Mouse (Mus musculus) intestine, embryonic 16.5 days (tissue): ENCODE measurements around the gene Atp8b5. TPM values are rescaled to one million over a fixed set of nuclear protein-coding genes. Genes with fewer than 3 reads are reported as not detected.

Experiments used
- ATAC-seq: fragments of 200-750 bp; cut with Nextera tagmentation; 2 replicates; pipeline ENCODE4 v1.8.0; 2017; ENCODE audit warnings: moderate TSS enrichment, moderate library complexity
- H3K27ac ChIP-seq: fragments of 300-500 bp; sonication (generic); 2 replicates; pipeline ENCODE4 v1.5.1; 2014; ENCODE audit warnings: mild to moderate bottlenecking, low read length
- H3K27me3 ChIP-seq: fragments of 300-500 bp; sonication (generic); replicated peaks from 2 replicates; pipeline ENCODE4 v1.6.1; 2014; ENCODE audit warnings: low read length, control low read depth, mixed read lengths; ENCODE audit not compliant: control insufficient read depth, insufficient read depth
- H3K36me3 ChIP-seq: fragments of 300-500 bp; sonication (generic); 2 replicates; pipeline ENCODE4 v1.6.1; 2014; ENCODE audit warnings: low read length, control low read depth; ENCODE audit not compliant: control insufficient read depth, insufficient read depth
- H3K4me1 ChIP-seq: fragments of 300-500 bp; sonication (generic); 2 replicates; pipeline ENCODE4 v1.6.1; 2014; ENCODE audit warnings: low read length, control low read depth, mixed read lengths; ENCODE audit not compliant: control insufficient read depth, insufficient read depth
- H3K4me2 ChIP-seq: fragments of 300-500 bp; sonication (generic); 2 replicates; pipeline ENCODE4 v1.6.1; 2014; ENCODE audit warnings: low read depth, low read length, control low read depth
- H3K4me3 ChIP-seq: fragments of 300-500 bp; sonication (generic); 2 replicates; pipeline ENCODE4 v1.5.1; 2014; ENCODE audit warnings: mild to moderate bottlenecking, low read length
- H3K9ac ChIP-seq: fragments of 300-500 bp; sonication (generic); 2 replicates; pipeline ENCODE4 v1.6.1; 2014; ENCODE audit warnings: low read depth, low read length
- H3K9me3 ChIP-seq: fragments of 300-500 bp; sonication (generic); 2 replicates; pipeline ENCODE4 v1.6.1; 2016; ENCODE audit warnings: low read length, control low read depth; ENCODE audit not compliant: control insufficient read depth
- WGBS: fragments of 180-500 bp; shearing (Covaris S2); extraction: QIAGEN DNeasy Blood & Tissue Kit; methylation state at CpG from one replicate; pipeline ENCODE4 v1.1.7; 2014; 5-methylcytosine and 5-hydroxymethylcytosine counted together
- polyA plus RNA-seq: library from polyadenylated mRNA; unstranded; fragments of >200 nt; fragmentation: Nextera tagmentation; extraction: Ambion mirVana; gene quantifications from 2 replicates; pipeline ENCODE4 v1.2.1, GENCODE M21; 2015

Gene Atp8b5
- polyA plus RNA-seq, 1 experiment from 2014 or later: 1.2 TPM

- Histone ChIP-seq H3K9ac (no peak overlapping the region), H3K27me3 (no peaks in the 10 kb centered on the region), H3K4me2 (no peak overlapping the region), H3K4me3 (no peak overlapping the region), H3K9me3 (no peaks in the 10 kb centered on the region), H3K36me3 (no peaks in the 10 kb centered on the region), H3K27ac (no peak overlapping the region), H3K4me1 (no peaks in the 10 kb centered on the region)
- 79% methylated on average over 2 of the region's 2 CpGs for WGBS
- no peak for ATAC-seq
Measured at GRCm38 (mm10) chr4:43248909-43249308, 18.1 kb upstream of the Atp8b5 start.

- Histone ChIP-seq H3K4me3 (no peak overlapping the region), H3K27ac (no peak overlapping the region), H3K4me1 (no peaks in the 10 kb centered on the region), H3K9ac (no peak overlapping the region), H3K9me3 (no peaks in the 10 kb centered on the region), H3K36me3 (no peaks in the 10 kb centered on the region), H3K4me2 (no peak overlapping the region), H3K27me3 (no peaks in the 10 kb centered on the region)
- ATAC-seq: no peak
- 67% methylated on average over 6 of the region's 6 CpGs for WGBS
Measured at GRCm38 (mm10) chr4:43251269-43251668, 15.7 kb upstream of the Atp8b5 start.

GRCm38 (mm10) chr4:43257040-43257439 lies 9.9 kb upstream of the Atp8b5 start:
- no peak overlapping the region for H3K4me3 ChIP-seq
- ATAC-seq: no peak
- peaks cover 4% of the 10 kb centered on the region; the same call in 1 of the 2 replicates for H3K4me1 ChIP-seq
- H3K4me2 ChIP-seq: no peak overlapping the region
- H3K36me3 ChIP-seq: no peaks in the 10 kb centered on the region
- 95% methylated on average over 2 of the region's 2 CpGs for WGBS
- H3K9me3 ChIP-seq: no peaks in the 10 kb centered on the region
- no peak overlapping the region for H3K27ac ChIP-seq
- no peak overlapping the region for H3K9ac ChIP-seq
- H3K27me3 ChIP-seq: no peaks in the 10 kb centered on the region

GRCm38 (mm10) chr4:43258556-43258955 lies 8.4 kb upstream of the Atp8b5 start:
- Histone ChIP-seq H3K4me1 (peaks cover 4% of the 10 kb centered on the region; the same call in 1 of the 2 replicates), H3K9ac (no peak overlapping the region), H3K9me3 (no peaks in the 10 kb centered on the region), H3K27ac (no peak overlapping the region), H3K4me3 (no peak overlapping the region), H3K27me3 (no peaks in the 10 kb centered on the region), H3K36me3 (no peaks in the 10 kb centered on the region), H3K4me2 (no peak overlapping the region)
- no peak for ATAC-seq
- 79% methylated on average over 4 of the region's 4 CpGs for WGBS

- WGBS: 65% methylated on average over 3 of the region's 3 CpGs
- ATAC-seq: no peak
- H3K9ac ChIP-seq: no peak overlapping the region
Measured at GRCm38 (mm10) chr4:43259435-43259834, 7.5 kb upstream of the Atp8b5 start.

GRCm38 (mm10) chr4:43260096-43260495 lies 6.9 kb upstream of the Atp8b5 start:
- peaks cover 4% of the 10 kb centered on the region; the same call in 1 of the 2 replicates for H3K4me1 ChIP-seq
- WGBS: 53% methylated on average over 5 of the region's 5 CpGs
- no peaks in the 10 kb centered on the region for H3K27me3 ChIP-seq
- no peaks in the 10 kb centered on the region for H3K9me3 ChIP-seq
- no peak overlapping the region for H3K9ac ChIP-seq
- no peak overlapping the region for H3K27ac ChIP-seq
- H3K4me2 ChIP-seq: no peak overlapping the region
- no peak overlapping the region for H3K4me3 ChIP-seq
- ATAC-seq: no peak
- H3K36me3 ChIP-seq: no peaks in the 10 kb centered on the region

More at GRCm38 (mm10) chr4:43259435-43259834, 7.5 kb upstream of the Atp8b5 start:
- Histone ChIP-seq H3K36me3 (no peaks in the 10 kb centered on the region), H3K4me2 (no peak overlapping the region), H3K9me3 (no peaks in the 10 kb centered on the region), H3K27me3 (no peaks in the 10 kb centered on the region), H3K27ac (no peak overlapping the region), H3K4me1 (peaks cover 4% of the 10 kb centered on the region; the same call in 1 of the 2 replicates), H3K4me3 (no peak overlapping the region)

GRCm38 (mm10) chr4:43262821-43263220 lies 4.1 kb upstream of the Atp8b5 start:
- Histone ChIP-seq H3K4me2 (no peak overlapping the region), H3K27me3 (no peaks in the 10 kb centered on the region), H3K27ac (no peak overlapping the region), H3K4me3 (no peak overlapping the region), H3K4me1 (peaks cover 4% of the 10 kb centered on the region; the same call in 1 of the 2 replicates), H3K9me3 (no peaks in the 10 kb centered on the region), H3K36me3 (no peaks in the 10 kb centered on the region), H3K9ac (no peak overlapping the region)
- 95% methylated on average over 6 of the region's 6 CpGs for WGBS
- no peak for ATAC-seq

- H3K27ac ChIP-seq: no peak overlapping the region
Measured at GRCm38 (mm10) chr4:43266146-43266545, 813 bp upstream of the Atp8b5 start.

GRCm38 (mm10) chr4:43267323-43267658 lies 332 bp downstream of the Atp8b5 start:
- no peak; the same call in 1 of the 2 replicates for ATAC-seq
- 9% methylated on average over 2 of the region's 2 CpGs for WGBS
- no peak overlapping the region for H3K4me3 ChIP-seq

More at GRCm38 (mm10) chr4:43266146-43266545, 813 bp upstream of the Atp8b5 start:
- no peak for ATAC-seq
- Histone ChIP-seq H3K4me1 (no peaks in the 10 kb centered on the region), H3K27me3 (no peaks in the 10 kb centered on the region), H3K36me3 (no peaks in the 10 kb centered on the region), H3K4me3 (no peak overlapping the region), H3K9me3 (no peaks in the 10 kb centered on the region), H3K4me2 (no peak overlapping the region), H3K9ac (no peak overlapping the region)
- 53% methylated on average over 2 of the region's 2 CpGs for WGBS

GRCm38 (mm10) chr4:43285476-43285875 lies 18.5 kb downstream of the Atp8b5 start:
- Histone ChIP-seq H3K4me3 (no peak overlapping the region), H3K9me3 (no peaks in the 10 kb centered on the region)
- 91% methylated on average over 5 of the region's 5 CpGs for WGBS

More at GRCm38 (mm10) chr4:43267323-43267658, 332 bp downstream of the Atp8b5 start:
- Histone ChIP-seq H3K27me3 (no peaks in the 10 kb centered on the region), H3K36me3 (no peaks in the 10 kb centered on the region), H3K4me1 (no peaks in the 10 kb centered on the region), H3K27ac (no peak overlapping the region), H3K9me3 (no peaks in the 10 kb centered on the region), H3K4me2 (peak overlapping the region; percentile 70; the same call in 1 of the 2 replicates), H3K9ac (no peak overlapping the region)

More at GRCm38 (mm10) chr4:43285476-43285875, 18.5 kb downstream of the Atp8b5 start:
- Histone ChIP-seq H3K36me3 (no peaks in the 10 kb centered on the region), H3K27ac (no peak overlapping the region), H3K27me3 (no peaks in the 10 kb centered on the region), H3K4me2 (no peak overlapping the region), H3K4me1 (no peaks in the 10 kb centered on the region), H3K9ac (no peak overlapping the region)
- ATAC-seq: no peak
